In genomic region chr16:97252997-97253635, GRCm38 (mm10) we compare ENCODE assay signal across 13 mouse cellular contexts.
A peak's percentile ranks its signal among the peaks of the same experiment; 100 is the strongest.
DNase-seq lines count a peak whose midpoint lies in the region; ATAC-seq lines count a peak whose summit lies in the region.
"Had no signal": no experiment of that assay in that cellular context is flagged by ENCODE, and none has a peak within 500 bp of the region (broad histone marks: within the 10 kb centered on the region; RNA-seq: fewer than 3 reads in every experiment).

No protein-coding gene starts in this region.

- intact Hi-C loops in left cerebral cortex, postnatal 25 days (cut with DNase I): loop anchor here (5.0 kb wide), 1 partner anchor 81 kb away; the partner anchor contains the start of gene Dscam

- H3K27me3 ChIP-seq in hindbrain, embryonic 16.5 days (replicated peaks; ENCODE audit: control insufficient read depth, insufficient read depth, low read length): no peaks in the 10 kb centered on the region
- H3K27me3 ChIP-seq in hindbrain, embryonic 11.5 days (ENCODE audit: control insufficient read depth, insufficient read depth, low read length): no peaks in the 10 kb centered on the region
- H3K27me3 ChIP-seq: liver, embryonic 13.5 days; stomach, embryonic 15.5 days had no signal

- no peak for DNase-seq in hindbrain, embryonic 11.5 days (ENCODE audit: low spot score)
- peak; percentile 9 for DNase-seq in 3T3-L1 (ENCODE audit: low read depth, low spot score)
- peak; percentile 80 for DNase-seq in brain, adult 2 months (ENCODE audit: low read depth, low spot score)
- DNase-seq in left cerebral cortex, postnatal 25 days (ENCODE audit: low spot score in 2 of 2): peak; percentile 35 to 64
- DNase-seq in urinary bladder, postnatal 25 days (ENCODE audit: low spot score): no peak
- DNase-seq in thymus, postnatal 10 days (ENCODE audit: low spot score in 2 of 2): no peak
- DNase-seq: cerebellum, adult 11 months; heart, postnatal 4 days; liver, embryonic 13.5 days had no signal

- H3K27ac ChIP-seq in hindbrain, embryonic 16.5 days (ENCODE audit: low read depth, low read length): peak overlapping the region; percentile 51
- H3K27ac ChIP-seq in hindbrain, embryonic 11.5 days (ENCODE audit: low read depth, low read length): no peak overlapping the region
- H3K27ac ChIP-seq: liver, embryonic 13.5 days; stomach, embryonic 15.5 days had no signal

- no peak overlapping the region for H3K4me2 ChIP-seq in hindbrain, embryonic 16.5 days (ENCODE audit: low read length)
- no peak overlapping the region for H3K4me2 ChIP-seq in hindbrain, embryonic 11.5 days (replicated peaks; ENCODE audit: low read depth, low read length)
- H3K4me2 ChIP-seq: liver, embryonic 13.5 days; stomach, embryonic 15.5 days had no signal

- ATAC-seq in hindbrain, embryonic 16.5 days: peak; percentile 77
- no peak for ATAC-seq in hindbrain, embryonic 11.5 days (ENCODE audit: low FRiP score)
- no peak for ATAC-seq in erythroblast, adult 5-6 weeks (replicated peaks; ENCODE audit: low FRiP score, poor library complexity, severe bottlenecking)
- ATAC-seq: activated CD4-positive, CD25-positive, alpha-beta regulatory T cell, adult 4 months had no signal

- H3K9me3 ChIP-seq in hindbrain, embryonic 16.5 days (ENCODE audit: control insufficient read depth, low read length): no peaks in the 10 kb centered on the region
- H3K9me3 ChIP-seq in hindbrain, embryonic 11.5 days (ENCODE audit: control insufficient read depth, low read length): no peaks in the 10 kb centered on the region
- H3K9me3 ChIP-seq: liver, embryonic 13.5 days; stomach, embryonic 15.5 days had no signal

- H3K4me3 ChIP-seq in hindbrain, embryonic 16.5 days (ENCODE audit: low read length): no peak overlapping the region
- no peak overlapping the region for H3K4me3 ChIP-seq in hindbrain, embryonic 11.5 days (ENCODE audit: low read depth, low read length)
- H3K4me3 ChIP-seq: liver, embryonic 13.5 days; stomach, embryonic 15.5 days had no signal

- H3K36me3 ChIP-seq in hindbrain, embryonic 16.5 days (ENCODE audit: control insufficient read depth, insufficient read depth, low read length): no peaks in the 10 kb centered on the region
- H3K36me3 ChIP-seq in hindbrain, embryonic 11.5 days (ENCODE audit: control insufficient read depth, insufficient read depth, low read length): no peaks in the 10 kb centered on the region
- H3K36me3 ChIP-seq: liver, embryonic 13.5 days; stomach, embryonic 15.5 days had no signal

- WGBS in hindbrain, embryonic 16.5 days: 44% methylated on average over 2 of the region's 2 CpGs
- 51% methylated on average over 2 of the region's 2 CpGs for WGBS in hindbrain, embryonic 11.5 days

- H3K9ac ChIP-seq in hindbrain, embryonic 16.5 days (ENCODE audit: low read depth, low read length): no peak overlapping the region
- H3K9ac ChIP-seq in hindbrain, embryonic 11.5 days (ENCODE audit: low read depth, low read length): no peak overlapping the region
- H3K9ac ChIP-seq: liver, embryonic 13.5 days; stomach, embryonic 15.5 days had no signal

- H3K4me1 ChIP-seq in hindbrain, embryonic 16.5 days (ENCODE audit: control insufficient read depth, insufficient read depth, low read depth, low read length): peaks cover 4% of the 10 kb centered on the region; the same call in 1 of the 2 replicates
- H3K4me1 ChIP-seq in hindbrain, embryonic 11.5 days (replicated peaks; ENCODE audit: control insufficient read depth, insufficient read depth, low read length): no peaks in the 10 kb centered on the region
- H3K4me1 ChIP-seq: liver, embryonic 13.5 days; stomach, embryonic 15.5 days had no signal

Comparison
In these comparisons a context has a peak if more than half of its experiments do, and no peak if none do; other contexts are left out.
1. DNase-seq: peak in 3T3-L1 (single experiment), brain, adult 2 months (single experiment) and left cerebral cortex, postnatal 25 days (2 of 2); none in hindbrain, embryonic 11.5 days (single experiment), urinary bladder, postnatal 25 days (single experiment) and thymus, postnatal 10 days (0 of 2).